Mouse (Mus musculus): Measurements from ENCODE around the gene Gys1. TPM values are rescaled to one million over a fixed set of nuclear protein-coding genes. Genes with fewer than 3 reads are reported as not detected.
"Not testable (repeated sequence)": the region's sequence is repeated elsewhere in the genome, so short reads cannot be mapped to it uniquely, and the experiment has no call there.

Gys1 gene
- polyA plus RNA-seq, 1 experiment from 2014 or later: 10.6 TPM

- Histone ChIP-seq H3K27me3 (ENCODE audit: control insufficient read depth, insufficient read depth, low read length) (no peaks in the 10 kb centered on the region), H3K27ac (replicated peaks) (no peak within 1 kb of the TSS), H3K4me2 (replicated peaks; ENCODE audit: low read depth) (no peak within 1 kb of the TSS), H3K9ac (ENCODE audit: low read length) (no peak within 1 kb of the TSS), H3K4me1 (replicated peaks; ENCODE audit: control insufficient read depth, insufficient read depth) (no peaks in the 10 kb centered on the region), H3K36me3 (ENCODE audit: control insufficient read depth, insufficient read depth, low read length) (no peaks in the 10 kb centered on the region), H3K4me3 (ENCODE audit: low read depth, low read length) (no peak within 1 kb of the TSS), H3K9me3 (ENCODE audit: control insufficient read depth, low read length) (no peaks in the 10 kb centered on the region)
- DNase-seq (ENCODE audit: low spot score) (peak; percentile 65), ATAC-seq (ENCODE audit: low FRiP score, low TSS enrichment) (peak; percentile 71)
- WGBS: 50% methylated on average over 15 of the region's 15 CpGs
- no peak for TF ChIP-seq EP300 (optimal IDR thresholded peaks at IDR 0.05)
- TF ChIP-seq CTCF (IDR thresholded peaks at IDR 0.05; ENCODE audit: low read depth): no peak
Measured at GRCm38 (mm10) chr7:45481374-45481927, 46.8 kb downstream of the Gys1 start, which contains the start of gene Tulp2. Tulp2 (plus strand) TSS chr7:45481877.

DNA sequence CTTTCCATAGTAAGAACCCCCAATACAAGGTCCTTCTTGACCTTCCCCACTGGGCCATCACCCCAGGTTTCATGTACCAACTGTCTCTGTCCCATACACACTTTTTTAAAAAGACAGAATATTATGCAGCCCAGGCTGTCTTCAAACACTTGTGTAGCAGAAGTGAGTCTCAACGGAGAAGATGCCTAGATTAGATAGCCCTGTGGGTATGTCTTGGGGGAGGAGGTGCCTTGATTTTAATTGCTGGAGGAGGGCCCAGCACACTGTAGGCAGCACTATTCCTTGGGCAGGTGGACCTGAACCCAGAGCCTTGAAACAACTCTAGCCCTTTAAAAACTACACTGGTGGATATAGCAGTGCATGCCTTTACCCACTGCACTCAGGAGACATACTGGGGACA lies 47.5 kb downstream of the Gys1 start:
- H3K27ac ChIP-seq (replicated peaks): no peak overlapping the region
- H3K9ac ChIP-seq (ENCODE audit: low read length): no peak overlapping the region
- no peaks in the 10 kb centered on the region for H3K27me3 ChIP-seq (ENCODE audit: control insufficient read depth, insufficient read depth, low read length)
- ATAC-seq (ENCODE audit: low FRiP score, low TSS enrichment): no peak
- no peaks in the 10 kb centered on the region for H3K9me3 ChIP-seq (ENCODE audit: control insufficient read depth, low read length)
- H3K36me3 ChIP-seq (ENCODE audit: control insufficient read depth, insufficient read depth, low read length): no peaks in the 10 kb centered on the region
- TF ChIP-seq EP300 (optimal IDR thresholded peaks at IDR 0.05) (no peak), CTCF (IDR thresholded peaks at IDR 0.05; ENCODE audit: low read depth) (no peak)
- no peak for DNase-seq (ENCODE audit: low spot score)
- H3K4me3 ChIP-seq (ENCODE audit: low read depth, low read length): no peak overlapping the region
- 63% methylated on average over 1 of the region's 1 CpGs for WGBS
- H3K4me1 ChIP-seq (replicated peaks; ENCODE audit: control insufficient read depth, insufficient read depth): no peaks in the 10 kb centered on the region
- H3K4me2 ChIP-seq (replicated peaks; ENCODE audit: low read depth): no peak overlapping the region

DNA sequence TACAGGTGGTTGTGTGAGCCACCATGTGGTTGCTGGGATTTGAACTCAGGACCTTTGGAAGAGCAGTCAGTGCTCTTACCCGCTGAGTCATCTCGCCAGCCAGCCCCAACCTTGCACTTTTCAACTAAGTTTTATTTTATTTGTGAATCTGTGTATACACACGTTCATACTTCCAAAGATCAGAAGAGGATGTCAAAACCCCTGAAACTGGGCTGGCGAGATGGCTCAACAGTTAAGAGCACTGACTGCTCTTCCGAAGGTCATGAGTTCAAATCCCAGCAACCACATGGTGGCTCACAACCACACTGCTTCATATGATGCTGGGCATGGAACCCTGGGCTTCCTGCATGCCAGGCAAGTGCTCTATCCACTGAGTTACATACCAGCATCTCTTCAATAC lies 50.3 kb downstream of the Gys1 start:
- not testable (repeated sequence) for H3K27ac ChIP-seq (replicated peaks); H3K9ac ChIP-seq (ENCODE audit: low read length); H3K27me3 ChIP-seq (ENCODE audit: control insufficient read depth, insufficient read depth, low read length); H3K4me1 ChIP-seq (replicated peaks; ENCODE audit: control insufficient read depth, insufficient read depth); H3K36me3 ChIP-seq (ENCODE audit: control insufficient read depth, insufficient read depth, low read length); DNase-seq (ENCODE audit: low spot score); H3K4me2 ChIP-seq (replicated peaks; ENCODE audit: low read depth); H3K9me3 ChIP-seq (ENCODE audit: control insufficient read depth, low read length); H3K4me3 ChIP-seq (ENCODE audit: low read depth, low read length); ATAC-seq (ENCODE audit: low FRiP score, low TSS enrichment)
- 89% methylated on average over 5 of the region's 5 CpGs for WGBS

DNA sequence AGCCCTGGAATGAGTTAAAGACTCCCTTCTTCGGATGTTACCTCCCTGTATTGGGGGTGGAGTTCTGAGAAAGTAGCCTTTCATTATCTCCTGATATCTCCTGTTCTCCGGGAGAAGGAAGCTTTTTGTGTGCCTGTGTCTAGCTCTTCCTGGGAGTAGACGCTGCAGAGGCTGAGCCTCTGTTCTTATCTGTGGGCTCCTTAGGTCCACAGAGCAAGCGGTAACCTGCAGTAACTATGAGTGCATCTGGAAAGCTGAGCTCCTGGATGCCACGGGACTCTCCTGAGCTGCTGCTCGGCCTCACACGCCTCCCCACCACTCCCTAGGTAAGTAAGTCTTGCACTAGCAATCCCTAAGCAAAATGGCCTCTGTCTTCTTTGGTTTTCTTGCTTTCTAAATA lies 51.5 kb downstream of the Gys1 start:
- 52% methylated on average over 7 of the region's 7 CpGs for WGBS
- Histone ChIP-seq H3K27me3 (ENCODE audit: control insufficient read depth, insufficient read depth, low read length) (no peaks in the 10 kb centered on the region), H3K9ac (ENCODE audit: low read length) (no peak overlapping the region), H3K4me1 (replicated peaks; ENCODE audit: control insufficient read depth, insufficient read depth) (no peaks in the 10 kb centered on the region), H3K36me3 (ENCODE audit: control insufficient read depth, insufficient read depth, low read length) (no peaks in the 10 kb centered on the region), H3K9me3 (ENCODE audit: control insufficient read depth, low read length) (no peaks in the 10 kb centered on the region), H3K4me3 (ENCODE audit: low read depth, low read length) (no peak overlapping the region), H3K27ac (replicated peaks) (no peak overlapping the region), H3K4me2 (replicated peaks; ENCODE audit: low read depth) (no peak overlapping the region)
- no peak for DNase-seq (ENCODE audit: low spot score)
- TF ChIP-seq EP300 (optimal IDR thresholded peaks at IDR 0.05) (no peak), CTCF (IDR thresholded peaks at IDR 0.05; ENCODE audit: low read depth) (no peak)
- no peak for ATAC-seq (ENCODE audit: low FRiP score, low TSS enrichment)

DNA sequence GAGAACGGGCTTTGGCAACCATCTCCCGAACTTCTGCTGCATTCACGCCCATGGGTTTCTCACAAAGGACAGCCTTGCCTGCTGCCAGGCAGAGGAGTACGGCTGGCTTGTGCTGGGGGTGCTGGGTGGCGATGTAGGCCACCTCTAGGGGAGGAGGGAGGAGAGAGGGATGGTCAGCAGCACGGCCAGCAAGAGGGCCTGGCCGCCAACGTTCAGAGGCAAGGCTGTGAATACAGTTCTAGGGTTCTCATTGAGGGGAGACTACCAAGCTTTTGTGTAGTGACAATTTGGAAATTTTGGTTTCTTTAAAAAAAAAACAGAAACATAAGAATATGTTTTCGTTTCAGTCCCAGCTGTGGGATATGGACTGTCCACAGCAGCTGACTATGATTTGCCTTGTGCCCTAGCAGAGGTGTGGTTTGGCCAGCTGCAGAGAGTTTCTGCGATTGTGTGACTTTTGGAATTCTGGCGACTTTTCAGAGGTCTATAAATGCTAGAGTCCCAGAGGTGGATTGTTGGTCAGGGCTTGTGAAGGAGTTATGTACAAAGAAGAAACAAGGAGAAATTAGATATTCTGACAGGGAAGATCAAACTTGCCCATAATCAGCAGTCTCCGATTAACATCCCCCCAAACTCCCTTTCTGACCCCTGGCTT lies 52.2 kb downstream of the Gys1 start, which contains the start of gene Gm45808:
Gene Gm45808, minus strand, starts transcription at position 51 of the 655 bp plus-strand sequence.
- no peak within 1 kb of the TSS for H3K4me3 ChIP-seq (ENCODE audit: low read depth, low read length)
- no peak within 1 kb of the TSS for H3K4me2 ChIP-seq (replicated peaks; ENCODE audit: low read depth)
- no peaks in the 10 kb centered on the region for H3K27me3 ChIP-seq (ENCODE audit: control insufficient read depth, insufficient read depth, low read length)
- no peak for DNase-seq (ENCODE audit: low spot score)
- H3K36me3 ChIP-seq (ENCODE audit: control insufficient read depth, insufficient read depth, low read length): no peaks in the 10 kb centered on the region
- no peaks in the 10 kb centered on the region for H3K4me1 ChIP-seq (replicated peaks; ENCODE audit: control insufficient read depth, insufficient read depth)
- H3K9ac ChIP-seq (ENCODE audit: low read length): no peak within 1 kb of the TSS
- 75% methylated on average over 12 of the region's 12 CpGs for WGBS
- no peak within 1 kb of the TSS for H3K27ac ChIP-seq (replicated peaks)
- no peak for TF ChIP-seq CTCF (IDR thresholded peaks at IDR 0.05; ENCODE audit: low read depth)
- TF ChIP-seq EP300 (optimal IDR thresholded peaks at IDR 0.05): no peak
- ATAC-seq (ENCODE audit: low FRiP score, low TSS enrichment): no peak
- no peaks in the 10 kb centered on the region for H3K9me3 ChIP-seq (ENCODE audit: control insufficient read depth, low read length)

DNA sequence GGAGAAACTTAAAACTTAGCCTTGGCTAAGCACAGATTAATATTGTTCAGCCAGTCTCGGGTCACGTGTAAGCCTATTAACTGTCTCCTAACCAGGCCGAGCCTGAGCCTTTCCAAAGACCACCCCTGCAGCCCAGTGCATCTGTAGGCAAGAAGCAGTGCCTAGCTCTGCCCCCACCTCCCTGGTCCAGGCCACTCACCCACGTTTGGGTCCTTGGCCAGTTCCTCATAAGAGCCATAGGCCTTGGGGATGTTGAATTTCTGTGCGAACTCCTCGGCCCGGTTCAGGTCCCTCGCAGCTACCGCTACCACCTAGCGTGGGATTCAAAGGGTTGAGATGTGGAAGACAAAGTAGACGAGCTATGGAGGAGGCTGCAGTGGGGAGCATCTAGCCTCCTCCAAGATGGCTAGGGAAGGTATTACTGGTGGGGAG lies 53.2 kb downstream of the Gys1 start:
- Histone ChIP-seq H3K27ac (replicated peaks) (peak overlapping the region; percentile 61), H3K27me3 (ENCODE audit: control insufficient read depth, insufficient read depth, low read length) (no peaks in the 10 kb centered on the region), H3K9me3 (ENCODE audit: control insufficient read depth, low read length) (no peaks in the 10 kb centered on the region), H3K4me2 (replicated peaks; ENCODE audit: low read depth) (peak overlapping the region; percentile 61; the same call in 1 of the 2 replicates), H3K4me3 (ENCODE audit: low read depth, low read length) (peak overlapping the region; percentile 43; the same call in 1 of the 2 replicates), H3K4me1 (replicated peaks; ENCODE audit: control insufficient read depth, insufficient read depth) (no peaks in the 10 kb centered on the region), H3K36me3 (ENCODE audit: control insufficient read depth, insufficient read depth, low read length) (no peaks in the 10 kb centered on the region), H3K9ac (ENCODE audit: low read length) (no peak overlapping the region)
- WGBS: 59% methylated on average over 11 of the region's 11 CpGs
- DNase-seq (ENCODE audit: low spot score): no peak
- TF ChIP-seq EP300 (optimal IDR thresholded peaks at IDR 0.05) (no peak), CTCF (IDR thresholded peaks at IDR 0.05; ENCODE audit: low read depth) (no peak)
- no peak for ATAC-seq (ENCODE audit: low FRiP score, low TSS enrichment)

All from stomach, postnatal 0 days (tissue).